Mouse (Mus musculus): ENCODE results near the gene Atf1.
"Not testable (repeated sequence)": the region's sequence is repeated elsewhere in the genome, so short reads cannot be mapped to it uniquely, and the experiment has no call there.

Atf1 gene

GRCm38 (mm10) chr15:100260351-100260750 is 32.7 kb downstream of the Atf1 start:
- not testable (repeated sequence) for DNase-seq

DNA sequence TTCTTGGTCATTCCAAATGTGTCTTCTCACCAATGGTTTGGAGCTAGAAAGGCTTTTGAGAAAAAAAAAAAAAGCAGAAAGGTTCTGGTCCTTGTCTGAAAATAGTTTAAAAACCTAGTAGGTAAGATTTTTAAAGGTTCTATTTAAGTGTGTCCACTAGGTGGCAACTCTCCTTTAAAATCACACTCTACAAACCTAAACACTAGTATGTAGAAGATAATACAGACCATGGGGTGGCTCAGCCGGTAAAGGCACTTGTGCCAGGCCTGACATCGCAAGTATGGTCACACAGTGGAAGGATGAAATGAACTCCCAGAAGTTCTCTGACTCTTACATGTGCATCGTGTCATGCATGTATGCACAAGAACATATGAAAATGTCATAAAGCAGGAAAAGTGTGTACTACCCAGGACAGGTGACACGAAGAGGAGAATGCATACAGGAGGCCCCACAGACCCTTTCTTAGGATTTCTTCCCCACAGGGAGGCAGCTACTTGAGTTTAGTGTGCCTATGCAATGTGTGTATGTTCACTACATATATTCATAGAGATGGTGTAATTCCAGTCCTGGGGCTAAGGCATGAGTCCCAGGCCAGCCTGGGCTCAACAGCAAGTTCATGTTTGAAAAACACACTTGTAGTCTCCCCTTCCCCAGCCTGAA is 35.8 kb downstream of the Atf1 start:
- peak; percentile 18 for DNase-seq

DNA sequence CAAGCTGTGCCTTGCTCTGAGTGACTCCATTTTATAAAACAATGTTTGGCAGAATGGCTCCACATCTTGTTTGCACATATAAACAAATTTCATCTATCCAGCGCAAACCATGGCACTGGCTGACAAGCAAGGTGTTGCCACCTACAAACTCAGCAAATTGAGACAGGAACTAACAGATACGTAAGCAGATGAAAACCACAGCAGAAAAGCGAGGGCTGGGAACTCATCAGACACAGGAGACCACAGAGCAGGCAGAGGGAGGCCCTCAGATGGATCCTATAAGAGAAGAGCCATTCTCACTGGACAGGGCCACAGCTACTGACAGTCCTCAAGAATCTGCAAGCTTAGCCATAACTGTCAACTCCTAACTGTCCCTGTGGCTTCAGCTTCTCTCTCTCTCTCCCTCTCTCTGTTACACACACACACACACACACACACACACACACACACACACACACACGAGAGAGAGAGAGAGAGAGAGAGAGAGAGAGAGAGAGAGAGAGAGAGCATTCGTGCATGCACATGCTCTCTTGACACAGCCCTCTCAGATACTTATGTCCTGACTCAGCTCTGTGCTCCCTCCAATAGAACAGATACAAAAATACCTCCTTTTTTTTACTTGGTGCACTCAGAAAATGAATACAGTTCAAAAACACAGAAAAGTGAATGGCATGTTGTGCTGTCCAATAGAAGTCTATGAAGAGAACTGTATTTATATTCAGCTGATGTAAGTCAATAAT is 38.1 kb downstream of the Atf1 start:
- no peak for DNase-seq

- DNase-seq = no peak
Measured at GRCm38 (mm10) chr15:100268916-100269315, 41.3 kb downstream of the Atf1 start.

GRCm38 (mm10) chr15:100269776-100270175 is 42.2 kb downstream of the Atf1 start:
- no peak for DNase-seq

GRCm38 (mm10) chr15:100270609-100271008 is 43.0 kb downstream of the Atf1 start:
- not testable (repeated sequence) for DNase-seq

- no peak for DNase-seq
Measured at GRCm38 (mm10) chr15:100271411-100271810, 43.8 kb downstream of the Atf1 start.

GRCm38 (mm10) chr15:100273791-100274308 is 46.2 kb downstream of the Atf1 start:
- not testable (repeated sequence) for DNase-seq

- DNase-seq = no peak
Measured at GRCm38 (mm10) chr15:100274790-100275559, 47.4 kb downstream of the Atf1 start.

GRCm38 (mm10) chr15:100276403-100276802 is 48.8 kb downstream of the Atf1 start:
- DNase-seq = no peak

GRCm38 (mm10) chr15:100277586-100277985 is 50.0 kb downstream of the Atf1 start:
- DNase-seq = no peak

GRCm38 (mm10) chr15:100280626-100281025 is 53.0 kb downstream of the Atf1 start, which contains the start of gene Tmprss12:
Gene Tmprss12 (plus strand): TSS chr15:100280837.
- DNase-seq = no peak

DNA sequence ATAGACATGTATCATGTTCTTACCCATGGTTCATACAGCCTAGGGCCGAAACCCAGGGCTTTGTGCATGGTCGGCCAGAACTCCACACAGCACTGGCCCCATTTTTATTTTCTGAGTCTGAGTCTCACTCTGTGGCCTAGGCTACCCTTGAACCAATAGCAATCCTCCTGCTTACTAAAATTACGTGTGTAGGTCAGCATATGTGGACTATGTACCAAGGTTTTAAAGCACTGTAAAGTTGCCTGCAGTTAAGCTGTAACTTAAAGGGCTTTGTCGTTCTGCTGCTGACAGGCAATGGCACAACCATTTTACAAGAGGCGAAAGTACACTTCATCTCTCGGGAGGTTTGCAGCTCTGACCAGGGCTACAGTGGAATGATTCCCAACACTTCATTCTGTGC is 61.4 kb downstream of the Atf1 start:
- DNase-seq = no peak

DNA sequence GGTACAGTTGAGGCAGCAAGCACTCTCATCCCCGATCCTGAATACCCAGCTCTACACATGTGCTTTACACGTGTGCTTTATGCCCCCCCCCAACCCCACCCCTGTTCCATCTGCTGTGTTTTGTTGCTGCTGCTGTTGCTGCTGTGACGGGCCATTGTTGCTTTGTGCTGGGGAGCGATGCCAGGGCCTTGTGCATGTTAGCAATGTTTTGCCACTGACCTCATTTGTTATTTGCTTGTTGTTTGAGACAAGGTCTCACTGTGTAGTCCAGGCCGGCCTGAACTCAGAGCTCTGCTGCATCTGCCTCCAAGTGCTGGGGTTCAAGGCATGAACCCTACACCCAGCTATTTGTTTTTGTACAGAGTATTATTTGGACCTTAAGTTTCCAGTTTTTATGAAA is 63.2 kb downstream of the Atf1 start:
- no peak for DNase-seq

GRCm38 (mm10) chr15:100292326-100292725 is 64.7 kb downstream of the Atf1 start:
- no peak for DNase-seq

GRCm38 (mm10) chr15:100297856-100298255 is 70.2 kb downstream of the Atf1 start:
- no peak for DNase-seq

- no peak for DNase-seq
Measured at GRCm38 (mm10) chr15:100300499-100300898, 72.9 kb downstream of the Atf1 start.

- no peak for DNase-seq
Measured at GRCm38 (mm10) chr15:100301556-100301955, 73.9 kb downstream of the Atf1 start.

DNA sequence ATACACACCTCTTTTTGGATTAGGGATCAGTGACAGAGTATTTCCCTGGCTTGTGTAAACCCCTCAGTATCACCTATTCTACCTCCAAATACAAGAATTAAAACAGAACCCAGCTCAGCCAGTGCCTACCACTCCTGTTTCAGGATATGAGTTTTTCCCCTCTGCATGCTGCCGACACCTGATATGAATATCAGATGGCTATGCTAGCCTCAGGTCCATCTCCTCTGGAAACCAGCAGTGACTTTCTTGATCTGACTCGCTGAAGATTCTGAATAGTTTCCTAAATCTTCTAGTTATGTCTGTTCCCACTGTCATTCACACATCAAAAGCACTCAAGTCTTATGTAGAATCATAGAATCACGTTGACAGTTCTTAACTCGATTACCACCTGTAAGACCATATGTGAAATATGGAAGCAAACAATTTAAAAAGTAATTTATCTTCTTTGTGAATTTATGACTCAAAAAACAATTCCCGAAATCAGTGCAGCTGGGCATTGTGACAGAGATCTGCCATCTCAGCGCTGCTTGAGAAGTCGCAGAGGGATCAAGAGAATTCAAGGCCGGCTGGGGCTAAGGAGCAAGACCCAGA is 75.9 kb downstream of the Atf1 start:
- peak; percentile 22 for DNase-seq

DNA sequence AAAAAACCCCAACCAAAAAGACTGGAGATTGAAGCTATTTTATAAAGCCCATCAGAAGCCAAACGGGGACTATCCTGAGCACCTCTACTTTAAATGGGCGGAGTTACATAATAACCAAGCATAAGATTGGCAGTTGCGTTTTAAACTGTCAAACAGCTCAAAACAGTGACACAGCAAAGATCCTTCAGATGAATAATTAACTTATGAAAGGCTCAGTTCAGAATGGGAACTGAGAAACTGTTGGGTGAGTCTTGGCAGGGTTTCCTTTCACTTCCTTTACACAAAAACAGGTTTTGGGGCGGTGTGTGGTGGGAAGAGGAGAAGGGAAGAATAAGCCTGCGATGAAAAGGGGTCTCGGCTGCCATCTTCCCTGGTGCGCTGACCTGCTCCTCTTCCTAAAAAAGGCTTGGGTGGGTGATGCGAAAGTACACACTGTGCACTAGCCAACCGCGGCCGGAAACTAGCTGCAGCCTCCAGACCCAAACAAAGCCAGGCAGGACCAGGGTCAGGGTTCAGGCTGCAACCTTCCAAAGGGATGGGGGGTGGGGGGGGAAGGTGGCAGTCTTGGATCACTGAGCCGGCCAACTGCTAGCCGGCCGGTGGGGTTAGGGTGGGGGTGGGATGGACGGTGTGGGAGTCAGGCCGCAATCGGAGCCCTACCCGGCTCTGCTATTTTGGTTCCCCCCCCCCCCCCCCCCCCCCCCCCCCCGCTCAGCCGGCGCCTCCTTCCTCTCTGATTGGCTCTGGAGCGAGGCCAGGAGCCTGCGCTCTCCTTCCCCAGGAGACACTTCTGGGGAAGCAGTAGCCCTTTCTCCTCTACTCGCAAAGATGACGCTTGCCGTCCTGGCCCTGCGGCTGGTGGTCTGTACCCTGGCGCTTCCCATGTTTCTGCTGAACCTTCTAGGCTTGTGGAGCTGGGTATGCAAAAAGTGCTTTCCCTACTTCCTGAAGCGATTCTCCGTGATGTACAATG is 76.7 kb downstream of the Atf1 start, which contains the start of gene Mettl7a1:
Gene Mettl7a1, plus strand, starts transcription at position 122 of the 973 bp plus-strand sequence.
- DNase-seq = peak; percentile 83

GRCm38 (mm10) chr15:100306201-100306600 is 78.6 kb downstream of the Atf1 start:
- no peak for DNase-seq
